Mouse (Mus musculus) gastrocnemius, adult 8-10 months (tissue): ENCODE data around the gene Nacc2. TPM values are rescaled to one million over a fixed set of nuclear protein-coding genes. Genes with fewer than 3 reads are reported as not detected.
A peak's percentile ranks its signal among the peaks of the same experiment; 100 is the strongest.

Experiments used
- DNase-seq, 2 experiments: peaks; one replicate each; pipeline ENCODE4 v3.0.0; 2022; ENCODE audit warnings: low spot score in 2 of 2
- total RNA-seq, 4 experiments: library from RNA; stranded (reverse); gene quantifications; 2 replicates each; pipeline ENCODE4 v1.2.4; 2022

Gene Nacc2
- total RNA-seq, 4 experiments from 2014 or later: 20.9 to 25.5 (median 22.8) TPM

DNA sequence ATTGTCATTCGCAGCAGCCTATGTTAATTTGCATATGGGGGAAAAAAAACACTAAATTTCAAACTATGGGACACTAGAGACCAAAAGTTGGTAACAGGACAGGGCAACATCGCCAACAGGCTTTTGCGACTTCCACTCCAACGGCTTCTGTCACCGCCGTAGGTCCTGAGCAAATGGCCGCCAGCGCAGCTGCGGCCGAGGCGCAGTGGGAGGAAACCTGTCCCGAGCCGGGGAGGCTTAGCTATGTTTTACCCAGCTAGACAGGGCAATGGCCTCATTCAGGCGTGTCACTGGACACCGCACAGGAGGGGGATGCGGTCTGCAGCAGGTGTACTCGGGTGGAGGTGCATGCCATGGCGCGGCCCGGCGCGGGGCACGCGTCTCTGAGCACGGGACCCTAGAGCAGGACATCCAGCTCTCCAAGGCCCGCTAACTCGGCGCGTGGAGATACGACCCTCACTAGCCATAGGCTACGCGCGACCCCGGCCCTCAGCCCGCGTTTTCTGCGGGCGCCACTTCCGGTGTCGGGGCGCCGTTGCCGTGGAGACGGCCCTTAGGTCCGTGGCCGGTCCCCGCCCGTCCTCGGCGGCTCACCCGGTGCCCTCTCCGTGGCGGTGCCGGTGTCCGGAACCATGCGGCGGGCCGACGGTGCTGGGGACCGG, 16.7 kb upstream of the Nacc2 start:
- DNase-seq: peak in 1 of 2 experiments; percentile 22

GRCm38 (mm10) chr2:26139034-26139544, 16.1 kb upstream of the Nacc2 start:
- DNase-seq: no peak

DNA sequence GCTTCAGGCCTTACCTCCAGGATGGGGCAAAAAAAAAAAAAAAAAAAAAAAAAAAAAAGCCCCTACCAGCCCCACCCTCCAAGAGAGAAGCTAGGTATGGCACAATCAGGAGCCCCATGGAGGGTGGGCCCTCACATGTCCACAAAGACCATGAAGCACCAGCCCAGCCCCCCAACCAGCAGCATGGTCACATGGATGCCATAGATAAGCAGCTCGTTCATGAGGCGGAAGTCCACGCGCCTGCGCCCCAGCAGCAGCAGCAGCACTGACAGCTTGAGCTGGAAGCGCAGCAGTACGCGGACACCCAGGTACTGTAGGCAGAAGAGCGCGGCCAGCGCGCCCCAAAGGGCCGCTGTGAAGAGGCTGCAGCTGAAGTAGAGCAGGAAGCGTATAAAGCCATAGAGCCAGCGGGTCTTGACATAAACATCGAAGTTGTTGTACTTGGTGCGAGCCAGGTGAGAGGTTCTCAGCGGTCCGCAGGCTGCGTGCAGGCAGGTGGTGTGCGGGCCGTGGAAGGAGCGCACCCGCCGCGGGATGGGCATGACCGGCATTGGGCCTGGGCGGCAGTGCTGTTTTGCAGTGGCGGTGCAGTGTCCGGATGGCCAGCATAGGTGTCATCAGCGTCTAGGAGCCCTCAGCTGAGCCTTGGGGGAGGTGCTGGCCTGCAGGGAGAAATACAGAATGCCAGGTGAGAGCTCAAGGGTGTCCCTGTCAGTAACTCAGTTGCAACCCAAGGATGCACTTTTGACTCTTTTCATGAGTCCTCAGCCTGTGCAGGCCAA, 15.4 kb upstream of the Nacc2 start:
- no peak for DNase-seq

GRCm38 (mm10) chr2:26134591-26134990, 11.6 kb upstream of the Nacc2 start:
- no peak for DNase-seq

DNA sequence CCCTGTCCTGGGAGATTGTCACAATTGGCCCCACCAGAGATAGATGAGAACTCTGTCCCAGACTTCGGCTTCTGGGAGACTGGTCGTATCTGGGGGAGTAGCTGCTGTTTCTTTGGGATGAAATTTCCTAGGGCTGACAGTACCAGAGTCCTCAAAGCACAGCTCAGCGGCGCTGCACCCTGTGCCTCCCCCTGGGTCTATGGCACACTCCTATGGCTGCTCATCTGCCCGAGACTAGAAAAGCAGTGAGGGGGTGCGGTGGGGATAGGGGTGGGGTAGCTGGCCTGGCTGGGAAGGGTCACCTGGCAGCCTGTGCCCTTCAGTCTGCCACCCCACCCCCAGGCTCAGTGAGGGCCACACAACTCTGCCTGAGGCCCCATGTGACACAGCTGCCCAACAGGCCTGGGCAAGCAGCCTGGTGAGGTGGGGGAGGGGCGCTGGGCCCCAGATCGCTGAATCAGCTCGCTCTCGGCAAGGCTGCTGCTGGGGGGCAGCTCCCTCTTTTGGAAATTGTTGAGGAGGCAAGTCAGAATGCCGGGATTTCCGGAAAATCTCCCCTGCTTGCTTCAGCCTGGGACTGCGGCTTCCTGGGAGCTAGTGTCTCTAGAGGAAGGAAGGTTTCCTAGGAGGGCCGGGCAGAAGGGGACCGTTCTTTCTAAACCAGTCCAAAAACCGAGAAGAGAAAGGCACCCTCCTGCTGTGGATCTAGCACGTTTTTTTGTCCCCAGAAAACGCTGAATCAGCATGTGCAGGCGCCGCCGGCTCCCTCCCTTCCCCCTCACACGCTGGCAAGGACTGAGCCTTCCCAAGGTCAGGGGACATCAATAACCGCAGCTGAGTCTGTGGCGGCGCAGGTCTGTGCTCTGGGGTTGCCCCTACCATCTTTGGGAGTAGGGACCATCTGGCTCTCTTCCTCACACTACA, 9.9 kb upstream of the Nacc2 start:
- peak; percentile 91 to 92 for DNase-seq

- no peak for DNase-seq
These were observed 8.3 kb upstream of the Nacc2 start for GRCm38 (mm10) chr2:26131327-26131726.

DNA sequence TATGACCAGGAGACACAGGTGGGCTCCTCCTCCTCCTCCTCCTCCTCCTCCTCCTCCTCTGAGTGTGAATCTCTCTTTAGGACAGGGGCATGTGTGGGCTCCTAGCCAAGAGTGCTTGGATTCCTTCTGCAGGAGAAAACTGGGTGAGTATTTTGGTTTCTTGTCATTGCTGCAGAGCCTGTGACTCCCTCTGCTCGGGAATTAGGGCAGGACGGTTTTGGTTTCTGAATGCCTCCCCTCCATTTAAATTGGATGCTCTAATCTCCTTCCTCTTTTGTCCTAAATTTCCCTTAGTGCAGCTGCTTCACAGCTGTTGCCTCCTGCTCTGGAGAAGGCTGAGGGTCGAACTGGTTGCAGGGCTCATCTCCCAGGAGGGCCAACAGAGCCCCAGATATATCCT, 6.9 kb upstream of the Nacc2 start:
- no peak for DNase-seq

GRCm38 (mm10) chr2:26129346-26129745, 6.3 kb upstream of the Nacc2 start:
- no peak for DNase-seq

DNA sequence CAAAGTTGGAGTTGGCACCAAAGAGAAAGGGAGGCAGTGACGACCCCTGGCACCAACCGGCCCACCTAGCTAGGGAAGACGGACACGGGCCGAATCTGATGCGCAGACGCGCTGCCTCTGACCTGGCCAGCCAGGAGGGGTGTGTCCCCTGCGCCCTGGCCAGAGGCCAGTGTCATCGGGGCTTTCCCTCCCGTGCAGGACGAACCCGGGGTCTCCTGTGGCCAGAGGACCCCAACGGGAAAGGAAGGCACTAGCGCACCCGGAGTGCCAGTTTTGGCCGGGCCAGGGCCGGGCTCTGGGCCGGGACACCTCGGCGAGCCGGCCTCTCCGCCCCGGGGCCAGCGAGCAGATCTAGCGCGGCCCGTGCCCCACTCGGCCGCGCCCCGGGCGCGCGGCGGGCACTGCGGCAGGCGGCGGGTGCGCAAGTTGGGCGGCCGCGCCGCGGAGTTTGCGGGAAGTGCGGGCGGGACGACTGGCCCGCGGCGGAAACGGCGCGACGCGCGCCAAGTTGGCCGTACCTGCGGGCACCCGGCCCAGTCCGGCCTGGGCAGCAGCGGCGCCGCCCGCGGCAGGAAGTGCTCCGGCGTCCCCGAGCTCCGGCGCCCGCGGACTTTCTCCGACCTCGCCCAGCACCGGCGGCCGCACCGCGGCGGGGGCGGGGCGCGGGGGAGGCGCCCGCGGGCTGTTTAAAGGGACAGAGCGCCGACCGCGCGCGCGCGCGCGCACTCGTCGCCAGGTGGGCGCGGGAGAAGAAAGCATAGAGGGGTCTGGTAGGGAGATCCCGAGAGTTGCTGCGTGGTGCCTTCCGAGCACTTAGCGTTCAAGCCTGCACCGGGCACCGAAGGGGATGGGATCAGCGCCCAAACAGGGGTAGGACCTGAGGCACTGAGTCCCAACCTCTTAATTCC, 595 bp downstream of the Nacc2 start:
- peak; percentile 63 to 74 for DNase-seq

DNA sequence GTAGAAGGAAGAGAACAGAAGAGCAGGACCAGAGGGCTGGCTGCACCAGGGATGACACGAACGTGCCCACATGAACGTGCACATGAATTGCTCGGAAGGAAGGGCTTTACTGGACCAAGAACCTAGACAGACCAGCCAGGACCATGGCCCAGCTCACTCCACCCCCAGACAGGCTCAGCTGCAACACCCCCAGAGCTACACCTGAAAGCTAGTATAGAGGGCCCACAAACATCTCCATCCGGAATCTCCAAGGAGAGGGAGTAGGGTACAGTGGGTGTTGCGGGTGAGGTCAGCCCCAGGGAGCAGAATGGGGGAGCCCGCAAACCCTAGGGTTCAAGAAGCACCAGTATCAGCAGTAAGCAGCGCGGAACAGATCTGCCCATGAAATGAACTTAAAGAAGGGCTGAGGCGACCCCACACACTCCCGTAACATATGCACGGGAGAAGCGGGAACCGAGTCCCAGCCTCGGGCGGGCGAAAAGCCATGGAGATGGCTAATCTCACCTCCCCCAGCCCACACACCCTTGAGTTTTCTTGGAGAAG, 1.4 kb downstream of the Nacc2 start:
- DNase-seq: no peak

DNA sequence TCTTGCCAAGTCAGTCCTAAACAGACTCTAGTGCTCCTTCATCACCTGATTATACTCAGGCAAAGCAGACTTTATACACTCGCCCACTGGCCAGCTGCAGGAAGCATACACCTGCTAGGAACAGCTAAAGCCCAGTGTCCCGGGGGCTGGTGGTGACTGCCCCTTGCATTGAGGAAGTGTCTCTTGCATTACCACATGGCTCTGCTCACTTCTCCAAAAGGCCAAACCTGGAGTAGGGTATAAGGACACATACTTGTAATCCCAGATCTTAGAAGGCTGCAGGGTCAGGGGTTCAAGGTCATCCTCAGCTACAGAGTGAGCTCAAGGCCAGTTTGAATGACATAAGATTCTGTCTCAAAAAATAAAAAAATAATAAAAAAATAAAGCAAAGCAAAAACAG, 3.4 kb downstream of the Nacc2 start:
- no peak for DNase-seq

DNA sequence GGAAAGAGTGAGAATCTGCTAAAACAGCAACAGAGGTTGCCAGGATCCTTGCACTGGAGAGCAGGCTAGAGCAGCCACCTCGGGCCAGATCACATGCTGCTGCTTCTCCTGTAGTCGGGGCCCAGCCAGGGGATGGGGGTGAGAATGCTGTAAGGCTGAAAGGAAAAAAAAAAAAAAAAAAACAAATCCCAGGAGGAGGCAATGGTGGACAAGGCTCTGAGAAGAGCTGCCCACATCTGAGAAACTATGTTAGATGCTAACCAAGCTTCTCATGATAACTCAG, 3.8 kb downstream of the Nacc2 start:
- DNase-seq: no peak

GRCm38 (mm10) chr2:26118584-26119309, 4.3 kb downstream of the Nacc2 start:
- peak in 1 of 2 experiments; percentile 64 for DNase-seq

GRCm38 (mm10) chr2:26117580-26117979, 5.4 kb downstream of the Nacc2 start:
- DNase-seq: no peak

DNA sequence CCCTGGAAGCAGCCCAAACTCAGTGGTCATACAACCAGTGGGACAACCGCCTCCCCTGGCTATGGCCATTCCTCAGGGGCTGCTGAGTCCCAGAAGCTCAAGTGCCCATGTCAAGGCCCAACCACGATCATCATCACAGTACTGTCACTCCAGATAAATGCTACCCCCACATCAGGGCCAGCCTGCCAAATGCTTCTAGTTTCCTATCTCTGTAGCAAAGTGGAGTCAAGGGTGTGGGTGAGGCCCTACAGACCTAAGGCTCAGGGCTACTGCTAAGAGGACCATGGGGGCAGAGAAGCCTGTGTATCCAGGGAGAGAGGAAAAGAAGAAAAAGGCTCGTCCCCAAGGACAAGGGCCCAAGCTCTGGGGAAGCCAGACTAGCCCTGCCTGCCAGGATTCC, 6.5 kb downstream of the Nacc2 start:
- DNase-seq: no peak

DNA sequence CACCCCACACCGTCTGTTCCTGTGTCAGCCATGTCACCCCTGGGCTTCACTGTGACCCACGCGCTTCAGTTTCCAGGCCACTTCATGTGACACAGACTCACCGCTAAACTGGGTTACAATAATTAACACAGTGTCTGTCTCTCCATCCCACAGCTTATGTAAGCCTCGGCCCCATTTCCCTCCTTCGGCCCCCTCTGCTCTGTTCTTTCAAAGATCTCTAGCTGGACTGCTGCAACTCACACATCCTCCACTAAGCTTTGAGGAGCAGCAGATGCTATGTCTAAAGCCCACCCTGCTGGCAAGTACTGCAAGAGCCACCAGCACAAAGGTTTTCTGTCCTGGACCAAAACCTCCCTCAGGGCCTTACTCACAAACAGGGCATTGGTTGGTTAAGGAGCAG, 7.8 kb downstream of the Nacc2 start:
- no peak for DNase-seq

- DNase-seq: no peak
These were observed 14.8 kb downstream of the Nacc2 start for GRCm38 (mm10) chr2:26108237-26108636.

GRCm38 (mm10) chr2:26107011-26107410, 16.0 kb downstream of the Nacc2 start:
- no peak for DNase-seq

DNA sequence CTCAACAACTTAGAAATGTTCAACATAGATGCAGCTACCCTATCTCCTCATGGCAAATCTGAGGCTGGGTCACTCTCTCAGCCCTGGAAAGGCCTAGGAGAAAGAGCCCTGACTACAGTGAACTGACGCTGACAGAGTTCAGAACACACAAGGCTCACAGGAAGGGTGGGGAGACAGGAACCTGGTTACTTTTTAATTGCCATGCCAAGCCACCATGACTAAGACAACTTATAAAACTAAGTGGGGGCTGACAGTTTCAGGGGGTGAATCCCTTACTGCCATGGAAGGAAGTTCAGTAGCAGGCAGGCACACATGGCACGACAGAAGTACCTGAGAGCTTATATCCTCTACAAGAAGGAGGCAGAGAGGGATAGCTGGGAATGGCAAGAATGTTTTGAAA, 16.8 kb downstream of the Nacc2 start:
- no peak for DNase-seq

DNA sequence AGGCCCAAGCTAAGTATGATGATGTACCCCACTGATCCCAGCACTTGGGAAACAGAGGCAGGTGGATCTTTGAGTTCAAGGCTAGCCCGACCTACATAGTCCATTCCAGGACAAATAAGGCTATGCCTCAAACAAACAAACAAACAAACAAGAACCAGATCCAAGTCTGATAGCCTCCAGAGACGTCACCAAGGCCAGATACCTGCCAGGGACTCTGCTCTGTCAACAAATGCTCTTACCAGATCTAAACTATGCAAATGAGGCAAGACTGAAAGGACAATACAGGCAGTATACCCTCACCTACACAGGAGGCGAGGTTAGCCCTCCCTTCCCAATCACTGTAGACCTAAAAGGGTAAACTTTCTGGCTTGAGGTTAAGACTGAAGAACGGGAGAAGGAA, 22.7 kb downstream of the Nacc2 start:
- no peak for DNase-seq
